Mouse (Mus musculus): ENCODE measurements around the gene Wars.

The Wars gene

DNA sequence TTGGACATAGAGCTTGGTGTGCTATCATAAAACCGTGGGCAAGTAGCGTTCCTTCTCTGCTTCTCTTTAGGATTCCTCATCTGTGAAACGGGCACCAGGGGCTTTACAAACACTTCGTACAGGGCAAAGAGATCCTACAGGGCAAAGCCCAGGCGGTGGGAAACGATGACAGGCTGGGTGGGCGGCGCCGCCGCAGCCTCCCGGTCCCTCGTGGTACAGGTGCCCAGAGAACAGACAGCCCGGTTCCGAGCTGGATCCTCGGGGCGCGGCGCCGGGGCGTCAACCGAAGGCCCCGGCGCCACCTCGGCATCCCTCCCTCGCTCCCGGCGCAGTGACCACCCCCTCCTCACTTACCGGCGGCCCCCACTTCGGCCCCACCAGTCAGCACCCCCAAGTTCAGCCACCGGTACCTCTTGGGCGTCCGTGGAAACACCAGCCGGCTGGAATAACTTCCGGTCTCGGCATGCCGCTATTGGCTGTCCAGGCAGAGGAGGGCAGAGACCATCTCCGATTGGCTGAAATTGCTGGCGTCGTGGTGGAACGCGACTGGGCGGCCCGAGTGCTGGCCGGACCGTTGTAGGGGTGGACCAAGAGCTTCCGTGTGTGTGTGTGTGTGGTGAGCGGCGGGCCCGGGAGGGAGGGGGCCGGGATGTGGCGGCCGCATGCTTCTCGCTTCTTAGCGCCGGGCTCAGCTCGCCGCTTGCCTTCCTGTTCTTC lies at the start of gene Wars:
Gene Wars (minus strand): TSS at position 460 of the 717 bp plus-strand sequence.
- peak; percentile 92 for DNase-seq

DNA sequence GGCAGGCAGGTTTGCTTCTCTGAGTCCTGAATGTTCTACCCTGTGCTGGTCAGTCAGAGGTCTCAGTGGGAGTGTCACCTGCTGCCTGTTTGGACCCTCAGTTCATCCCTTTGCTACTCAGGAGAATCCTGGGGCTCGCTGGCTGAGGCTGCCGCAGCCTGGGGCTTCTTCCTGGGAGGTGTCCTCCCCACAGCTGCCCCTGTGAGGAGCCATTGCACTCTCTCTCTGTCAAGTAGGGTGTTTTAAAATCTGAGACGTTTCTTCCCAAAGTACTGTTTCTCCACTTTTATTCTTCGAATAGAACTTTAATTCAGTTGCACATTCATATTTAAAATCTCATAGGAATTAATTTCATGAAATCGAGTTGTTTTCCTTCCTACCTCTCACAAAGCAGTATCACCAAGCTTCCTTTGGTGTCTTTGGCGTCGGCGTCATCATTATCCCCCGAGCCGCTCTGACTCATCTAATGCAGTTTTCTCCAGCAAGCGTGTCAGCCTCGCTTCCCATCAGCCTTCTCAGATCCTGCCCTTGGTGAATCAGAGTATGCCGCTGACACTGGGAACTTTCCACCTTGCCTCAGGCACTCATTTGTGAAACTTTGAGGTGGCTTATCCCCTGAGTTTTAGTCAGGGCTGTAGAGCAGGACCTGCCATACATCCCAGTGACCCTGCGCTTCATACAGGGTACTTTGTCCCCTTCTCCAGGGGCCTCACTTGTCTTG lies 48.4 kb upstream of the Wars start:
- no peak for DNase-seq

DNA sequence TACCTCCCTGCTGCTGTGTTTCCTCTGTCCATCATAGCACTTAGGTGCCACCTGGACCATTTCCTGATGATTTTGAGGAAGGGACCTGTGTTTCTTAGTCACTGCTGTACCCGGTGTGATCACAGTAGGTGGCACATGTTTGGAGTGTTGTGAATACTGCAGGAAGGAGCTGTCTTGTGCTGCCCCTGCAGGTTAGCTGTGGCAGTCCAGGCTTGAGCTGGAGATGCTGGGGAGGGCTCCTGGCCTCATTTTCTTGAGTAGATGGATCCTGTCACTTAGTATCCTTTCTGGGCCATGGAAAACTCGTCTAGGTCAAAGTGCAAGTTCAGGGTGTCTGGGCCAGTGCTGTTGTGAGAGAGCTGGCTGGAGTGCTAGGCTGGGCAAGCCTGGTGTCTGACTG lies 47.3 kb upstream of the Wars start:
- DNase-seq: no peak

DNA sequence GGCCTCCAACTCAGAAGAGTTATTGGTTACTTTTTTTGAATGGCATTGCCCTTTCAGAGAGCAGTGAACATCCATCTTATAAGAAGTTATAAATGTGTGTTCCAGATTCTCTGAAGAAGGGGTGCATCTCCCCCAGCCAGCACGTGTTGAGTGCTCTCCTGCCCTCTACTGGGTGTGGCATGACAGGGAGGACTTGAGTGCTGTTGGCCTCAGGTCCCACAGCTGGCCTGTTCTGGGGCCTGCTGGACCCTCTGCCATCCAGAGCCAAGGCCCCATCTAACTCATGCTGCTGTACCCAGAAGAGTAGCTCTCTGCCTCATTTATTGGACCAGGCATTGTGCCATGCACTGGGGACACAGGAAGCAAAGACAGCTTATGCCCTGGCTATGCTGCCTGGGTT lies 46.3 kb upstream of the Wars start:
- peak; percentile 32 for DNase-seq

DNA sequence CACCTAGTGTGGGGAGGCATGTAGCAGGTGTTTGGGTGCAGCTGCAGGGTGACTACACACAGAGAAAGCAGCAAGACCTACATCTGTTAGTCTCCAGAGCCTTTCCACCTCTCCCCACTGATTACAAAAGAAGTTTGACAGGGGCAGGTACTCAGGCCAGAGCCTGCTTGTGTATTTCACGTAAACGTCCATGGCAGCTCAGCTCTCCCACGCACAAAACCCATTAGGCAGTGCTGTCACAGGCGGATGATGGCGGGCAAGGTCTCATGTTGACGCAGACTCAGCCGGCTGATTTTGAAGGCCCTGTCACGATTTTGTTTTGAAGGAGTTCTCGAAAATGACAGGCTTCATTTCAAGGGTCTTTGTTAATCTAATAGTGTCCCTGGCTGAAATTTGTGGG lies 45.3 kb upstream of the Wars start:
- no peak for DNase-seq

DNA sequence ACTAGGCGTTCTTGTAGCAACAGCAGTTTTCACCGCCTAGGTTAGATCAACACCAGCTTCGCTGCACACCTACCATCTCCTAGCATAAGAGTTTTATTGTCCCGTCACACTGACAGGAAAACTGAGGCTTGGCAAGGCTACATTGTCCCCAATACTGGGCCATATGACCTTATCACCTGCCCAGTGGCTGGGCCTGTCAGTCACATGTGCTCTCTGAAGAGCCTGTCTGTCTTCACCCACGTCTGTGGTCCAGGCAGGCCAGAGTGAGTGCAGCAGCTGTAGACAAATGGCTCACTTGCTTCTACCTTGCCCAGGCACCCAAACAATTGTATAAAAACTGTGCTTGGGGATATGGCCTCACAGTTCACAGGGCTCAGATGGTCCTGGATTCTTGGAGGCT lies 44.9 kb upstream of the Wars start:
- DNase-seq: no peak

DNA sequence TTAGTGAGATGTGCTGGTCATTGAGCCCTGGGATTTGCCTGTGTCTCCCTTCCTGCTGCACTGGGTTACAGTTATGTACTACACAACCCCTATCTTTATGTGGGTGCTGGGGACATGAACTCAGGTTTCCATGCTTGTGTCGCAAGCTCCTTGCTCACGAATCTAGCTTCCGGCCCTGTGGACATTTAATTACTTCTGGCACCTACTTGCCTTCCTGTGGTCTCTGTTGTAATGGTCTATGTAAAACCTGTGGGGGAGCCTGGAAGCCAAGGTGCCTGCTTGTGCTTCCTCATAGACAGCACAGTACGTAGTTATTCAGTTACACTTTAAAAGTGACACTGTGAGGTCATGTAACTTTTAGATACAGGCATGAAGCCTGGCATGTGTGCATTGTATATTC lies 43.5 kb upstream of the Wars start:
- no peak for DNase-seq

DNA sequence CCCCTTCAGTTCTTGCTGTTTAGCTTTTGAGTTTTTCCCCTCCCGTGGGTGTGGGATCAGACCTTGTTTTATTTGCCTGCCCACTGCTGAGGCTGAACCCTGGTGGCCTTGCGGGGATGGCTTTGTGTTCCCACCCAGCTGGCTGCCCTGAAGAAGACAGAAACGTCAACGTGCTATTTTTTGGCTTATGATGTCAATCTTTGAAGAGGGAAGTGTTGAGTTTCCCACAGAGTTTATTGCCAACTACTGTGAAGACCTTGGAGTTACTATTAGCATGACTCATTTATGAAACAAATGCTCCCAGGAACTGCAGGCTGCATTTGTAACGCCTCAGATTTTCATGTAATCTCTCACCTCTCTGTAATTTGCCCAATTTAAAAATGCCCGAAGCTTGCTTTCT lies 42.9 kb upstream of the Wars start:
- no peak for DNase-seq

DNA sequence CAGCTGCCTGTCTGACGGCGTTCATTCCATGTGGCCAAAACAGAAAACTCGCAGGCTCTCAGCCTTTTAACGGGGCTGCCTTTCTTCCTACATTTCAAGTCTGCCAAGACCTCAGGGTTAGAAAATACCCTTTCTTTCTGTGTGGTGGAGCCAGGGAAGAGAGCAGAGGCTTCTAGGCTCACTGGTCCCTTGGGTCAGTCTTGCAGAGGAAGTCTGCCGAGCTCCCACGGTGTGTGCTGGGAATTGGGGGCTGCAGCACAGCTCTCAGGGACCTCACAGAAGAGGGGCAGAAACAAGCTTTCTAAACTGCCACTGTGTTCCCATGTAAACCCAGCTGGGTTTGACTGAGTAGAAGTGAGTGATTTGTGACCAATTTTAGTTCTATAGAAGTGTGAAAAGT lies 40.3 kb upstream of the Wars start:
- DNase-seq: no peak

DNA sequence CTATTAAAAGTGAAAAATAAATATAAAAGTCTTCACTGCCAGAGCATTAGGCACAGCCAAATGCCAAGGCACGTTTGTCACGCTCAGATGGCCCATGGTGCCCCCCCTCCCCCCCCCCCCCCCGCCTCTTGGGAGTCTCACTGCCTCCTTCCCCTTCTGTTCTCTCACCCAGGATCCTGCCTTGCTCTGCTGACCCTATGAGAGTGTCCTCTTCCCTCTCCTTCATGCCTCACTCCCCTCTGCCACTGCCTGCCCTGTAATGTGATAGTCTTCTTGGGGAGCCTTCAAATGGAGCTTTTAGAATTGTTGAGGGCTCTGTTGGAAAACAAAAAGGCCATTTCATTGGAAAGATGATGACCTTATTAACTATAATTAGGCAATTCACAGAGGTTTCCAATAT lies 38.1 kb upstream of the Wars start:
- DNase-seq: no peak

DNA sequence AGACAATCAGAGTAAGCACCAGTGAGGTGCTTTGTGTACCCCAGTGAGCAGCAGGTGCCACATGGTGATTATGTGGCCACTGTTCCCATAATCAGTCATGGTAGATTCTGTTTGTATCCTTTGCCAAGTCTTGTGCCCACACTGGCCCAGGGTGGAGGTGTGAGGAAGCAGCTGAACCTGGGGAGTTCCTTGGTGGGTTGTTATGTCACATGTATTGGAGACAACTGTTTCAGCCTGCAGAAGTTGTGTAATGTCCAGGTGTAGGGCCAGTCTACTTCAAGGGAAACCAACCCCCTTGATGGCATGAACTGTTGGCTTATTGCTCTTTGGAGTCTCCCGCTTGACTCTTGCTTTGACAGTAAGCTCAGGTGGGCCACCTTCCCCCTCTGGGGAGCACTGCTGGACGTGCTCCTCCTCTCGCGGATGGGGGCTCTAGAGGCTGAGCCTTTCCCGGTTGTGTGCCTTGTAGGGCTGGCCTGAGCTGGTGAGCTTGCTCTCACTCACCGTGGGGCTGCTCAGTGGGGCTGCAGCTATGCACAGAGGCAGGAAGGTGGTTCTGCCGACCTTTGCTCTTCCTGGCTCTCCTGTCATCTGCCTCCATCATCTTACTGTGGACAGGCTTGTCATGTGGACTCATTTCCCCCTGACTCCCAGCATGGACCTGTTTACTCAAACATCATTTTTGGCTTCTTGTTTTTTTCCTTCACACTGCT lies 37.5 kb upstream of the Wars start:
- no peak for DNase-seq

DNA sequence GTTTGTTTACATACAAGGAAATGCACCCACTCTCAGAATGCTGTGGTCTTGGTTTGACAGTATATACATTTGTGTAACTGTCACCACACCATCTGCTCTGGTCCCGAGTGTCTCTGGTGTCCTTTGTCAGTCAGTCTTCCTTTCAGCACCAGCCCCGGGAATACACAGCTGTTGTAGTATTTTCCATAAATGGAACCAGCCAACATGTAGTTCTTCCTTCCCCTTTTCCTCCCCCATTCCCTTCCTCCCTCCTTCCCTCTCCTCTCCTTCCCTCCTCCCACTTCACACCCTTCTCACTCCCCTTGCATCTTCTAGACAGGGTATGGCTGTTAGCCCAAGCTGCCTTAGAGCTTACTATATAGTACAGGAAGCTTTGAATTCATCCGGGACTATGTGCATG lies 35.5 kb upstream of the Wars start:
- no peak for DNase-seq

DNA sequence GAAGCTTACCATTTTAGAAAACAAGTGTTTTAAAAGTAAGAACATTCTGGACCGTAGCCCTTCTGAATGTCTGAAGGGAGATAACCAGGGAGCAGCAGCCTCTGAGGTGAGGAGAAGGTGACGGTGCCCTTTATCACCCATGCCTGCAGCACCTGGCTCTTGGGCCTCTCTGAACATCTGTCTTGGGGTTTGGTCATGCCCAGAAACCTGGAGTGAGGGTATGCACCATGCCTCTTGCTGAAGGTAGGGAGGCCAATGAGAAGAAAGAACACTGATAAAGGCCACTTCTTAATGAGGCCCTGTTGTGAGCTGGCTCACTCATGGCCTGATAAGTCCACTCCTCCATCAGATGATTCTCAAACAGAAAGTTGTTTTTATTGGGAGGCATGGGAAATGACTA lies 34.3 kb upstream of the Wars start:
- no peak for DNase-seq

DNA sequence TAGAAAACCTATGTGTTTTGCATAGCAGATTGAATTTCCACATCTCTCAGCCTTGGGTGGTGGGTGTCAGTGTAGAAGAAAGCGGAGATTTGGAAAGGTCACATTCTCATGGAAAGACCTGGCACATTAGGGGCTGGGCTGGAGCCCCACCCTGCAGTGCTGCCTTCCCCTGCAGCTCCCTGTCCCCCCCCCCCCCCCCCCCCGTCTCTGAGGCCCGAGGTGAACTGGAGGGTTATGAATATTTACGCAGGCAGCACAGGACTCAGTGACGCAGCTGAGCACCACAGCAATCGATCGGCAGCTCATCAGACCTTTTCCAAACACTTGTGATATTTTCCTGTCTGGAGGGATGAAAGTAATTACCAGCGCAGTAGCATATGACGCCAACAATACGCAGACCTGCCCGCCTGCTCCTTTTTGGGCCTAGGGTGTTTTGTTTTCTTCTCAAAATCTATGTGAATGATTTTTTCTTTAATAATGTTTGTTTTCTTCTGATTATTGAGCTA lies 32.7 kb upstream of the Wars start:
- DNase-seq: no peak

DNA sequence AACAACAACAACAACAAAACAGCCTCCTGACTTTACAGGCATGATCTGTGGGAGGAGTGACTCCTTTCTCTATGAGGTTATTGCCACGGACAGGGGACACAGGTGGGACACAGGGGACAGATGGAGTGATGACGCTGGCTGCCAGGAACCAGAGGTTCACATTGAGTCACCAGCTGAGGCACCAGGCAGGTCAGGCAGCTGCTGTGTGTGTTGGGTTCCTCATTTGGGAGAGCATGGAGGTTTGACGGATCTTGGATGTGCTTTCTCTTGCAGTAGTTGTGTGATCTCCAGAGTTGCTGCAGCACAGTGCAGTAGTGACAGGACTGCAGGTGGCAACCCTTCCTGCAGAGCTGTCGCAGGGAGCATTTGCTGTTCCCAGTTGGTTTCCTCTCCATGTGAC lies 24.8 kb upstream of the Wars start:
- no peak for DNase-seq

DNA sequence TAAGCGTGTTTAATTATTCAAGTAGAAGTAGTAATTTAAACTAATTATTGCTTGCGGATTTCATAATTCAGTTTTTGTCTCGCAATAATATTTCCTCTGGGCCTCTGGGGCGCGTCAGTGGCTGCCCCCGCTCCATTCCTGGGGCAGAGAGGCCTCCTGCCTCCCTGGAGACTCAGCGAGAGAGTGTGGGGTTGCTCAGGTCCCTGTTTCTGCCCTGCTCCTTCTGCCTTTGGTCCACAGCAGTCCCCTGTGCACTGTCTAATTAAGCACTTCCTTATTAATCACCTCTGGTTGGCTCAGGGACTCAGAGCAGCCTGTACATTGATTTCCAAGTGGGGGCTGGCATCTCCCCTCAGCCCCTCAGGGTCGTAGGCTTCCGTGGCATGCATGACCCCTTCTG lies 23.5 kb upstream of the Wars start:
- DNase-seq: no peak

DNA sequence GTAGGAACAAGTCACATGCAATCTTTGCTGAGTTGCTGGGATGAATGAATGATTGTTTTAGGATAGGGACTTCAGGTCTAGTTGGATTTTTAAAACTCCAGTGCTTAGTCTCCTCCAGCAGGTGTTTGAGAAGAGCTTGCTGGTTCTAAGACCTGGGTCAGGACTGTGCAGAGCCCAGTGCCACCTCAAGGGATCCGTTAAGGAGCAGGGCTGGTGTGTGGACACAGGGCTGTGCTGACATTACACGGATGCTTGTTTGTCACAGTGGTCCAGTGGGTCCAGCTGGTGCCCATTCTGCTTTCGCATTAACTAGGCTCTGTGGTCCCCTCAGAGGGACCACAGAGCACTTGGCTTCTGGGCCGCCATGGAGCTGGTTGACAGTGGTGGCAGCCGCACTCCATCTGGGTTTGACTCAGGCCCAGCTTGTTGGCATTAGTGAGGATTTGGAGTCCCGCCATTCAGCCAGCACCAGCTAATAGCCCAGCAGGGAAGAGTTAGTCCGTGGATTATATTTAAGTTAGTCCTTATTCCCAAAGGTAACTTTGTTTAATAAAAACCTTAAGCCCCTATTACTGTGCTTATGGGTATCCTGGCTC lies 22.6 kb upstream of the Wars start:
- no peak for DNase-seq

DNA sequence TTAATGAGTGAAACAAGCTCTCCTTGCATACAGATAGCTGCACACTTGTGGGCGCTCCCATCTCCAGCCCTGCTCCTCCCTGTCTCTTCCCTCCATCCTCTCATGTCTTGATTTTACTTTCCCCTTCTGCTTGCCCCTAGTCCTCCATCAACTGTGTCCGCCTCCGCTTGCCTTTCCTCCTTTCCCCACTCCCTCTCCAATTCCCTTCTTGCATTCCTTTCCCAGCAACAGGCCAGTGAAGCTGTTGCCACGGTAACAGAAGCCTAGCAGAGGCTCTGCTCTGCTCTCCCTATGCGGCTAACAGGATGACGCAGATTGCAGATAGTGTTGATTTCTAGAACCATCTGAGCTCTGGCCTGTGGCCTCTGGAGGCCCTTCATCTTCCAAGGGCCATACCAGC lies 21.9 kb upstream of the Wars start:
- no peak for DNase-seq

DNA sequence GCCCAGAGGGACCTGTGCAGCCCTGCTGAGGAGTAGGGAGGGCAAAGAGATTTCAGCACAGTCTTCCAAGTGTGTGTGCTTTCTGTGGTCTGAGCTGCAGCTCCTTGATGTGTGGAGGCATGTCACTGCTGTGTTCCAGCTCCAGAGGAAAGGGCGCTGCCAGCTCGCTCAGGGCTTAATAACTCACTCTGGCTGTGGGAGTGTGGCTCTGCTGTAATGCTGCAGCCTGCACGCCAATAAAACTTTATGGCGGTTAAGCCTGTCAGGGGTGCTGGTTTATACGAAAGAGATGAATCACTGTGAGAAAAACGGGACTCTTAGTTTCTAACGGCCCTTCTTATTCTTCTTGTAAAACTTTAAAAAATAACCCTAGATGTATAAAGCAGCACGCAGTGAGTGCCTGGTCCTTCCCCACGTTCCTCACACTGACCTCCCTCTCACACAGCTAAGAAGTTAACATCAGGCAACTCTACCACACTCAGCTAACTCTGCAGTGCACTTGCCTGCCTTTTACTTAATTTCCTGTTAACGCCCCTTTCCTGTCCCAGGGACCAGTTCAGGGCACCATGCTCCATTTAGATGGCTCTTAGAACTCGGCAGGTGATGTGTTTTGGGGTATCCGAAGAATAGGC lies 20.9 kb upstream of the Wars start:
- no peak for DNase-seq

DNA sequence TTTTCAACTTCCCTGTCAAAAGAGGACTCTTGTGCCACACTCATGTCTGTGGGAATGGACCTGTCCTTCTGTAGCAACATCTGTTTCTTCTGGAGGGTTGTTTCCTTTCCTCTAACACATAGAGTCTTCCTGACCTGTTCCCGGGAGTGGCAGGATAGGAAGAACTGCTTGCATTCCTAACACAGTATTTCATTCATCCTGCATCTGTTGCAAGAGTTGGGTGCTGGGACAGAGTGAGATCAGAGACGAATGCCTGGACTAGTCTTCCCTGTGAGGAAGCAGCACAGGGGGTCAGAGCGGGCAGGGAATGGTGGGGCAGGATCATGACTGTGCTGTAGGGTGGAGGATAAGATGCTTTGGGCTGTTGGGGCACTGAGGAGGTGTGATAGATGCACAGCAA lies 20.2 kb upstream of the Wars start:
- DNase-seq: no peak

DNA sequence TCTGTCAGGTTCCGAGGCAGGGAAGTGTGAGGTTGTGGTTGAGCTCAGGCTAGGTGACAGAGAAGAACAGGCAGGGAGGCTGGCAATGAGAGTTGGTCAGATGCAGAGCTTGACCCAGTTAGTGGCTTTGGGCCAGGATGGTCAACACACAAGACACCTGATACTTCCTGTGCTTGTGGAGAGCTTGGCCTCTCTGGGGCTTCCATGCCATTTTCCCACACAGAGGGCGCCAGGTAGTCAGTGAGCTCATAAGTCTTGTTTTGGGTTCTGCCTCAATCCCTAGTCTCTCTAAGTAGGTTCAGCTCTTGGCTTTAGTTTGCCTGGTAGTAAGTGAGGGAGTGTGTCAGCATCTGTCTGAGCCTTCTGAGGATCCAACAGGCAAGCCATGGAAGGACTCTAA lies 18.5 kb upstream of the Wars start:
- DNase-seq: no peak

DNA sequence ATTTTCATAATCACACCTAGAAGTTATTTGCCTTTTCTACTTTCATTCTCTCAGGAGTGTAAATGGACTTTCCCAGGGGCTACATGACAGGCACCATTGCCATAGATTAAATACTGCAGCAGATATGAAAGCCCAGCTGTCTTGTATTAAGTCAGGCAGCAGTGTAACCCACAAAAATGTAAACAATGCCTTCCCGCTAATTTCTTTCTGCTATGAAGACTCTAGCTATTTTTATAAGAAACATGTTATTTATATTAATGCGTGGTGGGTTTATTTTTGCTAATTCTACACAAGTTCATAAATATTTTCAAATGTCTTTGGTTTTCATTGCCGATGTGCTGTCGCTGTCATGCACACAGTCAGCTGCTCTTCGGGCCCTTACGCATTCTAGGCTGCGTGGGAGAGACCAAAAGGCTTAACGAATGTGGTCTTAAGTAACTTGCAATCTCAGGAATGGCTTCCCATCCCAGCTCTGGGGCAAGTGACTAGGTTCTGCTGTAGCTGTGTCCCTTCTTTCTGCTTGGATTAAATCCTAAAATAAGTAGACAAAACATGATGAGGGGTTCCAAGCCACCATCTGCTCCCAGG lies 16.0 kb upstream of the Wars start:
- DNase-seq: no peak

DNA sequence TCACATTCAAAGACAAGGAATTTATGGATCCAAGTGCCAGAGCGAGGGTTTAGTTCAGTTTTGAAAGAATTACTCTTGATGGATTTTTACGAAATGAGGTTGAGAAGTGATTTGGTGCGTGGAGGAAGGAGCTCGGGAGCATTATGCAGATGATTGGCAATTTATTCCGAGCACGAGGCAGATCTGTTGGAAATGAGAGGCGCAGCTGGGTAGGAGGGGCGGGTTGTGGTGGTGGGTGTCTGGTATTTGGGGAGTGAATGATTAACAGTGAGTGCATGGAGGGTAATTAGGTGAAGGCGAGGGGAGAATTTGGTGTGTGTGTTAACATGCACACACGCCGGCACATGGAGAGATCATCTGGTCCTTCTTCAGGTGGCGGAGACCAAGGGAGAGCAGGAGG lies 12.4 kb upstream of the Wars start:
- DNase-seq: no peak

Data from thymus, postnatal 14 days (tissue).